Mouse (Mus musculus): ENCODE measurements around the gene Spsb3.

Gene Spsb3

GRCm38 (mm10) chr17:24886134-24886931, at the start of gene Spsb3, which contains the start of gene Nubp2:
Gene Spsb3, plus strand, starts transcription at chr17:24886643.
Gene Nubp2, minus strand, starts transcription at chr17:24886349.
- peak; percentile 99 for DNase-seq

- DNase-seq = no peak
Observed at GRCm38 (mm10) chr17:24839842-24840241, 46.6 kb upstream of the Spsb3 start, which contains the start of gene Hagh. Gene Hagh, plus strand, starts transcription at chr17:24840143.

- no peak for DNase-seq
Observed at GRCm38 (mm10) chr17:24840341-24840740, 46.1 kb upstream of the Spsb3 start.

GRCm38 (mm10) chr17:24841133-24841532, 45.3 kb upstream of the Spsb3 start:
- DNase-seq = no peak

- DNase-seq = no peak
Observed at GRCm38 (mm10) chr17:24842631-24843030, 43.8 kb upstream of the Spsb3 start.

GRCm38 (mm10) chr17:24844525-24844924, 41.9 kb upstream of the Spsb3 start:
- DNase-seq = no peak

- no peak for DNase-seq
Observed at GRCm38 (mm10) chr17:24847386-24847785, 39.1 kb upstream of the Spsb3 start.

GRCm38 (mm10) chr17:24848600-24849031, 37.8 kb upstream of the Spsb3 start:
- DNase-seq = no peak

GRCm38 (mm10) chr17:24849733-24850064, 36.7 kb upstream of the Spsb3 start:
- no peak for DNase-seq

GRCm38 (mm10) chr17:24850065-24850772, 36.2 kb upstream of the Spsb3 start, which contains the start of gene Fahd1:
Gene Fahd1, minus strand, starts transcription at chr17:24850364.
- peak; percentile 98 for DNase-seq

- no peak for DNase-seq
Observed at GRCm38 (mm10) chr17:24850773-24851127, 35.7 kb upstream of the Spsb3 start.

- DNase-seq = no peak
Observed at GRCm38 (mm10) chr17:24851381-24852125, 34.9 kb upstream of the Spsb3 start.

GRCm38 (mm10) chr17:24855838-24856464, 30.5 kb upstream of the Spsb3 start:
- no peak for DNase-seq

- DNase-seq = no peak
Observed at GRCm38 (mm10) chr17:24856589-24856988, 29.9 kb upstream of the Spsb3 start.

- no peak for DNase-seq
Observed at GRCm38 (mm10) chr17:24857831-24858470, 28.5 kb upstream of the Spsb3 start.

GRCm38 (mm10) chr17:24858967-24859366, 27.5 kb upstream of the Spsb3 start:
- DNase-seq = no peak

GRCm38 (mm10) chr17:24860076-24860475, 26.4 kb upstream of the Spsb3 start:
- no peak for DNase-seq

- DNase-seq = no peak
Observed at GRCm38 (mm10) chr17:24861785-24862184, 24.7 kb upstream of the Spsb3 start.

GRCm38 (mm10) chr17:24865776-24866175, 20.7 kb upstream of the Spsb3 start, which contains the start of gene Igfals:
Gene Igfals, plus strand, starts transcription at chr17:24865997.
- DNase-seq = peak; percentile 90

- no peak for DNase-seq
Observed at GRCm38 (mm10) chr17:24867914-24868313, 18.5 kb upstream of the Spsb3 start.

GRCm38 (mm10) chr17:24873695-24874404, 12.6 kb upstream of the Spsb3 start:
- DNase-seq = no peak

- DNase-seq = no peak
Observed at GRCm38 (mm10) chr17:24874405-24874745, 12.1 kb upstream of the Spsb3 start.

Measured in cerebellum, adult 11-12 months (tissue).